Mouse (Mus musculus) layer of hippocampus, postnatal 14 days (tissue): ENCODE data around the gene Lrch3. TPM values are rescaled to one million over a fixed set of nuclear protein-coding genes. Genes with fewer than 3 reads are reported as not detected.
A peak's percentile ranks its signal among the peaks of the same experiment; 100 is the strongest.
"Not testable (repeated sequence)": the region's sequence is repeated elsewhere in the genome, so short reads cannot be mapped to it uniquely, and the experiment has no call there.

Experiments used
- DNase-seq, 2 experiments: peaks; one replicate each; pipeline ENCODE4 v3.0.0; 2021 to 2022; ENCODE audit warnings: low spot score in 2 of 2, mixed read lengths in 1 of 2
- total RNA-seq, 2 experiments: library from RNA; stranded (reverse); gene quantifications; 2 replicates each; pipeline ENCODE4 v1.2.3; 2021

Lrch3 gene
- total RNA-seq, 2 experiments from 2014 or later: 36.0 to 42.8 TPM

GRCm38 (mm10) chr16:32906727-32907126 is 7.2 kb upstream of the Lrch3 start:
- no peak for DNase-seq

- DNase-seq: no peak
Measured at GRCm38 (mm10) chr16:32913212-32913611, 688 bp upstream of the Lrch3 start.

GRCm38 (mm10) chr16:32915292-32916068 is 1.6 kb downstream of the Lrch3 start:
- DNase-seq: no peak

- DNase-seq: peak in 1 of 2 experiments; percentile 14
Measured at GRCm38 (mm10) chr16:32926629-32927028, 12.7 kb downstream of the Lrch3 start.

- DNase-seq: no peak
Measured at GRCm38 (mm10) chr16:32927044-32927443, 13.1 kb downstream of the Lrch3 start.

GRCm38 (mm10) chr16:32929918-32930317 is 16.0 kb downstream of the Lrch3 start:
- no peak for DNase-seq

- no peak for DNase-seq
Measured at GRCm38 (mm10) chr16:32934470-32934869, 20.6 kb downstream of the Lrch3 start.

GRCm38 (mm10) chr16:32935088-32935487 is 21.2 kb downstream of the Lrch3 start:
- DNase-seq: no peak

- no peak for DNase-seq
Measured at GRCm38 (mm10) chr16:32937358-32937757, 23.5 kb downstream of the Lrch3 start.

GRCm38 (mm10) chr16:32939301-32939700 is 25.4 kb downstream of the Lrch3 start:
- DNase-seq: peak in 1 of 2 experiments; percentile 46

- DNase-seq: not testable (repeated sequence)
Measured at GRCm38 (mm10) chr16:32939716-32940115, 25.8 kb downstream of the Lrch3 start.

GRCm38 (mm10) chr16:32941226-32941625 is 27.3 kb downstream of the Lrch3 start:
- DNase-seq: not testable (repeated sequence)

- peak in 1 of 2 experiments; percentile 30 for DNase-seq
Measured at GRCm38 (mm10) chr16:32942694-32943093, 28.8 kb downstream of the Lrch3 start.

GRCm38 (mm10) chr16:32945379-32945778 is 31.5 kb downstream of the Lrch3 start:
- DNase-seq: peak in 1 of 2 experiments; percentile 29

- no peak for DNase-seq
Measured at GRCm38 (mm10) chr16:32948016-32948415, 34.1 kb downstream of the Lrch3 start.

GRCm38 (mm10) chr16:32948656-32949055 is 34.8 kb downstream of the Lrch3 start:
- no peak for DNase-seq

GRCm38 (mm10) chr16:32949281-32949680 is 35.4 kb downstream of the Lrch3 start:
- no peak for DNase-seq

GRCm38 (mm10) chr16:32951074-32951473 is 37.2 kb downstream of the Lrch3 start:
- no peak for DNase-seq

- DNase-seq: no peak
Measured at GRCm38 (mm10) chr16:32953806-32954205, 39.9 kb downstream of the Lrch3 start.

GRCm38 (mm10) chr16:32954304-32954703 is 40.4 kb downstream of the Lrch3 start:
- DNase-seq: no peak

GRCm38 (mm10) chr16:32956889-32957288 is 43.0 kb downstream of the Lrch3 start:
- DNase-seq: no peak

- no peak for DNase-seq
Measured at GRCm38 (mm10) chr16:32972535-32972934, 58.6 kb downstream of the Lrch3 start.

GRCm38 (mm10) chr16:32973047-32973446 is 59.1 kb downstream of the Lrch3 start:
- DNase-seq: no peak
